Mouse (Mus musculus) midbrain, embryonic 11.5 days (tissue): ENCODE data around the gene Qars. TPM values are rescaled to one million over a fixed set of nuclear protein-coding genes. Genes with fewer than 3 reads are reported as not detected.

Experiments used
- ATAC-seq: fragments of 200-750 bp; cut with Nextera tagmentation; 2 replicates; pipeline ENCODE4 v1.8.0; 2017; ENCODE audit warnings: moderate TSS enrichment, moderate library complexity; ENCODE audit not compliant: low FRiP score
- DNase-seq: peaks from one replicate; pipeline ENCODE4 v3.0.0; 2015; ENCODE audit warnings: low spot score; ENCODE audit errors: missing footprints
- H3K27ac ChIP-seq: fragments of 300-500 bp; sonication (generic); 2 replicates; pipeline ENCODE4 v1.5.1; 2014; ENCODE audit warnings: low read depth, low read length
- H3K27me3 ChIP-seq: fragments of 300-500 bp; sonication (generic); 2 replicates; pipeline ENCODE4 v1.6.1; 2014; ENCODE audit warnings: mild to moderate bottlenecking, low read length, moderate library complexity, mixed read lengths; ENCODE audit not compliant: control insufficient read depth, insufficient read depth
- H3K36me3 ChIP-seq: fragments of 300-500 bp; sonication (generic); 2 replicates; pipeline ENCODE4 v1.6.1; 2014; ENCODE audit warnings: mild to moderate bottlenecking, low read length, moderate library complexity, mixed read lengths; ENCODE audit not compliant: control insufficient read depth, insufficient read depth
- H3K4me1 ChIP-seq: fragments of 300-500 bp; sonication (generic); 2 replicates; pipeline ENCODE4 v1.6.1; 2014; ENCODE audit warnings: low read length; ENCODE audit not compliant: control insufficient read depth, insufficient read depth
- H3K4me2 ChIP-seq: fragments of 300-500 bp; sonication (generic); 2 replicates; pipeline ENCODE4 v1.6.1; 2014; ENCODE audit warnings: mild to moderate bottlenecking, moderate library complexity
- H3K4me3 ChIP-seq: fragments of 300-500 bp; sonication (generic); 2 replicates; pipeline ENCODE4 v1.5.1; 2014; ENCODE audit warnings: low read depth, low read length
- H3K9ac ChIP-seq: fragments of 300-500 bp; sonication (generic); 2 replicates; pipeline ENCODE4 v1.6.1; 2014; ENCODE audit warnings: low read length
- H3K9me3 ChIP-seq: fragments of 300-500 bp; sonication (generic); 2 replicates; pipeline ENCODE4 v1.6.1; 2016; ENCODE audit warnings: low read length; ENCODE audit not compliant: control insufficient read depth
- WGBS: fragments of 180-500 bp; shearing (Covaris S2); extraction: QIAGEN DNeasy Blood & Tissue Kit; methylation state at CpG from one replicate; pipeline ENCODE4 v1.1.7; 2014; 5-methylcytosine and 5-hydroxymethylcytosine counted together
- polyA plus RNA-seq: library from polyadenylated mRNA; unstranded; fragments of >200 nt; fragmentation: Nextera tagmentation; extraction: Ambion mirVana; gene quantifications from 2 replicates; pipeline ENCODE4 v1.2.1, GENCODE M21; 2014

The Qars gene
- polyA plus RNA-seq, 1 experiment from 2014 or later = 103 TPM

DNA sequence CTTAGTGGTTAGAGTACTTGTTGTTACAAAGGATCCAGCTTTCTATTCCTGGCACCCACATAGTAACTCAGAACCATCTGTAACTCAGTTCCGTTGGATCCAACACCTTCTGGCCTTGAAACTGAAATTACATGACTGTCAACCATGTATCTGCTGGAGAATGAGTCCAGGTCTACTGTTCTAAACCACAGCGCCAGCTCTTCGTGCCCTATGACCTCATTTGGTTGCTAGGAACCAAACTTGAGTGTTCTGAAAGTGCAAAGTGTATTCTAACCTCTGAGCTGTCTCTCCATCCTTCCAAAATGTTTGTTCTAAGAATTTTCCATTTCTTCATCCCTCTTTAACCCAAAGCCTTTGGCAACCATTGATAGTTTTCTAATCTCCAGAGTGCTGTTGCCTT lies 38.5 kb downstream of the Qars start:
- H3K9me3 ChIP-seq = no peaks in the 10 kb centered on the region
- no peak overlapping the region for H3K4me2 ChIP-seq
- peaks cover 38% of the 10 kb centered on the region for H3K36me3 ChIP-seq
- WGBS = 94% methylated on average over 3 of the region's 3 CpGs
- DNase-seq = no peak
- H3K9ac ChIP-seq = no peak overlapping the region
- no peak overlapping the region for H3K27ac ChIP-seq
- no peak overlapping the region for H3K4me3 ChIP-seq
- ATAC-seq = no peak
- no peaks in the 10 kb centered on the region for H3K4me1 ChIP-seq
- H3K27me3 ChIP-seq = no peaks in the 10 kb centered on the region

GRCm38 (mm10) chr9:108546875-108547274 lies 39.4 kb downstream of the Qars start:
- no peaks in the 10 kb centered on the region for H3K4me1 ChIP-seq
- no peak overlapping the region for H3K4me2 ChIP-seq
- H3K4me3 ChIP-seq = no peak overlapping the region
- H3K27me3 ChIP-seq = no peaks in the 10 kb centered on the region
- no peak for DNase-seq
- H3K9ac ChIP-seq = no peak overlapping the region
- no peaks in the 10 kb centered on the region for H3K9me3 ChIP-seq
- 92% methylated on average over 1 of the region's 1 CpGs for WGBS
- H3K27ac ChIP-seq = no peak overlapping the region
- peaks cover 30% of the 10 kb centered on the region for H3K36me3 ChIP-seq
- no peak for ATAC-seq

DNA sequence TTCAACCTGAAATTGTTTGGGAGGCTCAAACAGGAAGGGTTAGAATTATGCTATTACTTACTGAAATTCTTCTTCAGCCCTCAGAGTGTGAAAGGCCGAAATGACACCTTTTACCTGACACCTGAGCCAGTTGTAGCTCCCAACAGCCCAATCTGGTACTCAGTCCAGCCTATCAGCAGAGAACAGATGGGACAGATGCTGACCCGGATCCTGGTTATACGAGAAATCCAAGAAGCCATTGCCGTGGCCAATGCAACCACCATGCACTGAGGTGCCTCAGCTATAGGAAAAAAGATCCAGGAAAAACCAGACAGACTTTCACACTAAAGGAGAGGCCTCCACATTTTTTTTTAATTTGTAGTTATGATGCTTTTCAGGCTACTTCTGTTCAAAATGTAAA lies 51.7 kb downstream of the Qars start:
- Histone ChIP-seq H3K9ac (no peak overlapping the region), H3K4me1 (peaks cover 8% of the 10 kb centered on the region), H3K27me3 (no peaks in the 10 kb centered on the region), H3K4me2 (no peak overlapping the region), H3K4me3 (no peak overlapping the region), H3K9me3 (no peaks in the 10 kb centered on the region), H3K36me3 (peaks cover 26% of the 10 kb centered on the region), H3K27ac (no peak overlapping the region)
- no peak for ATAC-seq
- no peak for DNase-seq
- WGBS = 91% methylated on average over 4 of the region's 4 CpGs

GRCm38 (mm10) chr9:108560227-108560841 lies 52.8 kb downstream of the Qars start, which contains the start of gene Impdh2:
TSS of gene Impdh2 (plus strand) at chr9:108560286.
- Histone ChIP-seq H3K9me3 (no peaks in the 10 kb centered on the region), H3K4me2 (peak within 1 kb of the TSS; percentile 87), H3K36me3 (peaks cover 30% of the 10 kb centered on the region), H3K4me1 (peaks cover 8% of the 10 kb centered on the region), H3K27ac (peak within 1 kb of the TSS; percentile 20; the same call in 1 of the 2 replicates), H3K27me3 (no peaks in the 10 kb centered on the region), H3K4me3 (peak within 1 kb of the TSS; percentile 55), H3K9ac (peak within 1 kb of the TSS; percentile 79)
- under 1% methylated on average over 52 of the region's 53 CpGs for WGBS
- DNase-seq = peak; percentile 100
- peak; percentile 99 for ATAC-seq

GRCm38 (mm10) chr9:108563671-108564070 lies 56.2 kb downstream of the Qars start:
- Histone ChIP-seq H3K4me3 (no peak overlapping the region), H3K27me3 (no peaks in the 10 kb centered on the region), H3K4me2 (no peak overlapping the region), H3K4me1 (peaks cover 25% of the 10 kb centered on the region), H3K9ac (no peak overlapping the region), H3K27ac (no peak overlapping the region), H3K36me3 (peaks cover 17% of the 10 kb centered on the region), H3K9me3 (no peaks in the 10 kb centered on the region)
- 96% methylated on average over 8 of the region's 8 CpGs for WGBS
- ATAC-seq = no peak
- DNase-seq = no peak

DNA sequence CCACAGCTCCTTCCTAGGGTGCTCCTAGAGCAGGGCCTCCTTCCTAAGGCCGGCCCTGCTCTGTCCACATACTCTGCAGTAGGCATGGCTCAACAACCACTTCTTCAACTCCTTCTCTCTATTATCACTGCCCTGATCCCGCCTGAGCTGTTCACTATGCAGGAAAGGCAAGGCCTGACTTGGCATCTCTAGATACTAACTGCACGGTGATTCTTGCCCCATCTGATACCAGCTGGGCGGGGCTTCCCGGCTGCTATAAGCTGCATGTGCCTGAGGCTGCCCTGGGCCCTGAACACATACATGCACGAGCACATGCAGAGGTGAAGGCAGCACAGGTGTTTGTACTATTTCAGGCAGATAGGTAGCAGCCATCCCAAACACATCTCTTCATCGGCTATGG lies 56.6 kb downstream of the Qars start:
- H3K36me3 ChIP-seq = peaks cover 16% of the 10 kb centered on the region
- peaks cover 25% of the 10 kb centered on the region for H3K4me1 ChIP-seq
- no peak overlapping the region for H3K4me3 ChIP-seq
- H3K27ac ChIP-seq = no peak overlapping the region
- no peaks in the 10 kb centered on the region for H3K9me3 ChIP-seq
- ATAC-seq (no peak), DNase-seq (no peak)
- no peak overlapping the region for H3K9ac ChIP-seq
- no peaks in the 10 kb centered on the region for H3K27me3 ChIP-seq
- WGBS = 84% methylated on average over 7 of the region's 7 CpGs
- H3K4me2 ChIP-seq = no peak overlapping the region

Other genes starting within 250 kb of the Qars start
- gene Dag1, start 243.7 kb upstream of the Qars start, polyA plus RNA-seq = 48.8 and 55.2 TPM in 2 replicates
- 61.2 and 64.0 TPM in 2 replicates for gene Nicn1, start 217.3 kb upstream of the Qars start, polyA plus RNA-seq
- gene Amt, start 210.9 kb upstream of the Qars start, polyA plus RNA-seq = 24.2 and 27.1 TPM in 2 replicates
- gene Rhoa, start 201.6 kb upstream of the Qars start, polyA plus RNA-seq = 278 and 298 TPM in 2 replicates
- gene Tcta, start 201.5 kb upstream of the Qars start, polyA plus RNA-seq = 30.8 and 34.6 TPM in 2 replicates
- 796 and 834 TPM in 2 replicates for gene Gpx1, start 168.8 kb upstream of the Qars start, polyA plus RNA-seq
- 130 and 140 TPM in 2 replicates for gene Usp4, start 159.9 kb upstream of the Qars start, polyA plus RNA-seq
- 1.2 and 1.4 TPM in 2 replicates for gene 1700102P08Rik, start 114.9 kb upstream of the Qars start, polyA plus RNA-seq
- 0.89 and 1.6 TPM in 2 replicates for gene Ccdc36, start 79.2 kb upstream of the Qars start, polyA plus RNA-seq
- not detected in 2 replicates for gene BC048562, start 71.2 kb upstream of the Qars start, polyA plus RNA-seq
- gene Ccdc71, start 47.2 kb upstream of the Qars start, polyA plus RNA-seq = 48.1 and 48.6 TPM in 2 replicates
- gene Klhdc8b, start 46.1 kb upstream of the Qars start, polyA plus RNA-seq = 34.4 and 36.2 TPM in 2 replicates
- 20.1 and 21.4 TPM in 2 replicates for gene Lamb2, start 28.0 kb upstream of the Qars start, polyA plus RNA-seq
- 62.2 and 63.0 TPM in 2 replicates for gene Usp19, start 17.1 kb upstream of the Qars start, polyA plus RNA-seq
- gene Qrich1, start 9.1 kb downstream of the Qars start, polyA plus RNA-seq = 160 and 175 TPM in 2 replicates
- 182 and 186 TPM in 2 replicates for gene Impdh2, start 52.6 kb downstream of the Qars start, polyA plus RNA-seq
- 51.7 and 51.9 TPM in 2 replicates for gene Ndufaf3, start 59.7 kb downstream of the Qars start, polyA plus RNA-seq
- 158 and 172 TPM in 2 replicates for gene Dalrd3, start 62.2 kb downstream of the Qars start, polyA plus RNA-seq
- 117 and 132 TPM in 2 replicates for gene Wdr6, start 71.0 kb downstream of the Qars start, polyA plus RNA-seq
- 7.2 and 9.8 TPM in 2 replicates for gene P4htm, start 90.0 kb downstream of the Qars start, polyA plus RNA-seq
- 46.9 and 50.9 TPM in 2 replicates for gene Arih2, start 141.7 kb downstream of the Qars start, polyA plus RNA-seq
- gene Slc25a20, start 154.4 kb downstream of the Qars start, polyA plus RNA-seq = 31.2 and 33.3 TPM in 2 replicates
- 58.0 and 58.2 TPM in 2 replicates for gene Prkar2a, start 181.6 kb downstream of the Qars start, polyA plus RNA-seq